Mouse (Mus musculus): ENCODE measurements around the gene Vmn1r234.

DNA sequence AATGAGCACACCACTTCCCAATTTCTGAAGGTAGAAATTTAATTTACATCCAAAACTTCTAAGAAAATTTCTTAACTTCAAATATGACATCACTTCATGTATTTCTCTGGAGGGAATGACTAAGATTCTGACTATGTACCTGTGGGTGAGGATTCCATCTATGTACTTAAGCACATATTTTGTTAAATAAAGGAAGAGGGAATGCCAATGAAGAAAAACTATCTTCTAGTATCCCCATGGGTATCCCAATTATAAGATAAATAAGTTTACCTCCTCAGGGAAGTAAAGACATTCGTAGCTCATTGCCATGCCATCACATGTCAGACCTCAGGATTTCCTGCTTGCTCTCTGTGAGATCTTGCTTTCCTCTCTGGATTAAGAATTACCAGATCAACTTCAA, at the start of gene Vmn1r234:
- no peak for TF ChIP-seq POLR2A (IDR thresholded peaks at IDR 0.05; ENCODE audit: insufficient read depth, low read length)
- TF ChIP-seq CTCF (IDR thresholded peaks at IDR 0.05; ENCODE audit: low read depth, low read length) = no peak
- TF ChIP-seq EP300 (IDR thresholded peaks at IDR 0.05; ENCODE audit: insufficient read depth, low read depth, low read length) = no peak
